Mouse (Mus musculus): ENCODE data around the gene Gm49373. TPM values are rescaled to one million over a fixed set of nuclear protein-coding genes. Genes with fewer than 3 reads are reported as not detected.

Gm49373 gene
- polyA plus RNA-seq, 1 experiment from 2014 or later = 0.47 TPM

DNA sequence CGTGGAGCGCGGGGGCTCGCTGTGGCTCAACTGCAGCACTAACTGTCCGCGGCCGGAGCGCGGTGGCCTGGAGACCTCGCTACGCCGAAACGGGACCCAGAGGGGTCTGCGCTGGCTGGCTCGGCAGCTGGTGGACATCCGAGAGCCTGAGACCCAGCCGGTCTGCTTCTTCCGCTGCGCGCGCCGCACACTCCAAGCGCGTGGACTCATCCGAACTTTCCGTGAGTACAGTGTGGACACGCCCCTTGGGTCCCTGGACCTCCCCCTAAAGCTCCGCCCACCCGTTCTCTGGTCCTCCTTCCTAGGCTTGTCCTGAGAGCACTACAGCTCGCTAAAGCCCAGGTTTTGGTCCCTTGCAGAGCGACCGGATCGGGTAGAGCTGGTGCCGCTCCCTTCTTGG is 39.8 kb downstream of the Gm49373 start:
- Histone ChIP-seq H3K4me1 (peaks cover 79% of the 10 kb centered on the region), H3K9me3 (no peaks in the 10 kb centered on the region), H3K4me3 (peak overlapping the region; percentile 50), H3K27me3 (peaks cover 65% of the 10 kb centered on the region), H3K36me3 (no peaks in the 10 kb centered on the region), H3K9ac (peak overlapping the region; percentile 44), H3K27ac (no peak overlapping the region), H3K4me2 (peak overlapping the region; percentile 97)
- WGBS = 1% methylated on average over 34 of the region's 34 CpGs
- peak; percentile 68 for ATAC-seq (ENCODE audit: borderline replicate concordance, extremely low read depth, low FRiP score, low TSS enrichment)

DNA sequence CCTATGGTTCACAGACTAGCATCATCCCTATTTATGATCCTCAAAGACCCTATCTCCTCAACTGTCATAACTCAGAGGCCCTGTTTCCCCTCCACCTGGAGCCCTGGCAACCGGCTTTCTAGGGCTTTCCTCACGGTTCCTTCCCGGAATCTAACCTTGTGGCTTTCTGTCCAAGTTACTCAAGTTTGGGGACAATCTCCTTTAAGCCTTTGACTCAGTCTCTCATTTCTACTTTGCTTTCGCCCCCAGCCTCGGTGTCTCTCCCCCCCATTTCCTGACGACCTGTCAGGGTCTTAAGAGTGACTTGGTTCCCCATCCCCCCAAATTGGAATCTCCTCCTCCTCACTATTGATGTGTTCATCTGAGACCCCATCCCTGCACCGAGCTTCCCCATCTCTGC is 40.4 kb downstream of the Gm49373 start:
- Histone ChIP-seq H3K4me1 (peaks cover 80% of the 10 kb centered on the region), H3K9ac (peak overlapping the region; percentile 44; the same call in 1 of the 2 replicates), H3K36me3 (no peaks in the 10 kb centered on the region), H3K4me3 (peak overlapping the region; percentile 50), H3K27ac (no peak overlapping the region), H3K9me3 (no peaks in the 10 kb centered on the region), H3K27me3 (peaks cover 58% of the 10 kb centered on the region), H3K4me2 (peak overlapping the region; percentile 97)
- WGBS = 3% methylated on average over 7 of the region's 7 CpGs
- ATAC-seq (ENCODE audit: borderline replicate concordance, extremely low read depth, low FRiP score, low TSS enrichment) = no peak

DNA sequence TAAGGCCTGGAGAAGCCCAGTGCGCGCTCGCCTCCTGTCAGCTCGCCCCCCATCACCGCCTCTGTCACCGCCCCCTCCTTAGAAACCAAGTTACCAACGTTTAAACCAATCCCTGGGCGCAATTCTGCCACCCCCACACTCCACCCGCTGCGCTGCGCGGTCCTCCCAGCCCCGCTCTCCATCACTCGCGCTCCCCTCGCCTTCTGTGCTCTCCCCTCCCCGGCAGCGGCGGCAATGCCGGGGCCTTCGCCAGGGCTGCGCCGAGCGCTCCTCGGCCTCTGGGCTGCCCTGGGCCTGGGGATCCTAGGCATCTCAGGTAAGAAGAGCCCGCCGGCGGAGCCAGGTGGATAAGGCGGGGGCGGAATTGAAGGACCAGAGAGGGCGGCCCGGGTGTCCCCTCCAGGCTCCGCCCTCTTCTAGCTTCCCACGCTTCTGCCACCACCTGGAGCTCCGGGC is 41.0 kb downstream of the Gm49373 start, which contains the start of gene Icam5:
TSS of gene Icam5 (plus strand) at position 178 of the 456 bp plus-strand sequence.
- Histone ChIP-seq H3K27ac (peak within 1 kb of the TSS; percentile 58), H3K4me3 (peak within 1 kb of the TSS; percentile 50), H3K4me2 (peak within 1 kb of the TSS; percentile 97), H3K9me3 (no peaks in the 10 kb centered on the region), H3K9ac (peak within 1 kb of the TSS; percentile 44), H3K4me1 (peaks cover 80% of the 10 kb centered on the region), H3K36me3 (no peaks in the 10 kb centered on the region), H3K27me3 (peaks cover 53% of the 10 kb centered on the region)
- ATAC-seq (ENCODE audit: borderline replicate concordance, extremely low read depth, low FRiP score, low TSS enrichment) = no peak
- under 1% methylated on average over 35 of the region's 35 CpGs for WGBS

DNA sequence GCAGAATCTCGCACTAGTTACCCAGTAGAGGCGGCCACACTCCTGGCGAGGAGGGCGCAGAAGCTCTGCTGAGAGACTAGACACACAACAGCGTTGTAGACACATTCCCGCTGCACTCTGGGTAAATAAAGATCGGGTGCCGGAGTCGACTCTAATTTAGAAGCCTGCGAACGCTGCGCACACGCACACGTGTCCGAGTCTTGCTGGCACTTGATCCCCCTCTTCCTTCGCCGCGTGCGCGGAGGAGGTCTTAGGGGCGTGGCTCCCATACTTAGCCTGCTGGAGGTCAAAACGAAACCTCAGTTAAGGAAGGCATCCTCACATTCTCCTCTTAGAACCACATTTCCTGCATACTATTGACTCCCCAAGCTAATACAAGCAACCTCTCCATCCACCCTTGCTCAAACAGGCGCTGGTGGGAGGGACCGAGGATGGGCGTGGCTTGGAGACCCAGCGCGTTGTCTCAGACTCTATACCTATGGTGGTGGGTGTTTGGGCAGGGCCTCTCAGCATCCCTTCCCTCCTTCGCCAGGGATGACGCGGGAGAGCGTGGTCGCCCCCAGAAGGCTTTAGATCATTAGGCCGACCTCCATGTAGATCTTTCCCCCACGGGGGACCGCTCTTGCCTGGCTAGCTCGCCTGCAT is 41.5 kb downstream of the Gm49373 start:
- ATAC-seq (ENCODE audit: borderline replicate concordance, extremely low read depth, low FRiP score, low TSS enrichment) = peak; percentile 29; the same call in 1 of the 2 replicates
- Histone ChIP-seq H3K36me3 (no peaks in the 10 kb centered on the region), H3K27ac (peak overlapping the region; percentile 58), H3K9ac (peak overlapping the region; percentile 19; the same call in 1 of the 2 replicates), H3K4me1 (peaks cover 78% of the 10 kb centered on the region), H3K4me3 (peak overlapping the region; percentile 50), H3K9me3 (no peaks in the 10 kb centered on the region), H3K4me2 (peak overlapping the region; percentile 97), H3K27me3 (peaks cover 47% of the 10 kb centered on the region)
- WGBS = under 1% methylated on average over 36 of the region's 36 CpGs

DNA sequence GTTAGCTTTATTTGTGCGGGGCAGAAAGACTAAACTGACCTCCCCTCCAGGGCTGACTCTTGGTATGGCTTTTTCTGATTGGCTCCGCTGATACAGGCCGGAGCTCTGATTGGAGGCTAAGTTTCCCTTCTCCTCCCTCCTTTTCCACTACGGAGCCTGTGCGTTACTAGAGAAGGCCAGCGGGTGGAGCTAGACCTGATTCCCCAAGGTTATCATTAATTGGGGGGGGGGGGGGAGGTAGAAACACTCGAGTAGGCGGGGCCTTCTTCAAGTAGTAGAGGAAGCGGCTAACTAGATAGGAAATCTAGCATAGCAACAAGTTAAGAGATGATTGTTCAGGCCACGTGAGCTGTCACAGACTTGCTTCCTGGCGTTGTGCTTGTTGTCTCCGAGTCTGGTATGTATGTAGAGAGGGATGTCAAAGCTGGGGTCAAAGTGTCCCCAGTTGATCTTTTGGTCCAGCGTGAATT is 42.1 kb downstream of the Gm49373 start:
- H3K4me3 ChIP-seq = peak overlapping the region; percentile 50
- H3K9ac ChIP-seq = 0 out of 2 replicates have a peak overlapping the region, but pooled peaks have one; percentile 16
- no peaks in the 10 kb centered on the region for H3K36me3 ChIP-seq
- ATAC-seq (ENCODE audit: borderline replicate concordance, extremely low read depth, low FRiP score, low TSS enrichment) = peak; percentile 53; the same call in 1 of the 2 replicates
- peak overlapping the region; percentile 97 for H3K4me2 ChIP-seq
- H3K27ac ChIP-seq = peak overlapping the region; percentile 58
- H3K4me1 ChIP-seq = peaks cover 73% of the 10 kb centered on the region
- no peaks in the 10 kb centered on the region for H3K9me3 ChIP-seq
- peaks cover 42% of the 10 kb centered on the region for H3K27me3 ChIP-seq
- 0% methylated on average over 13 of the region's 13 CpGs for WGBS

DNA sequence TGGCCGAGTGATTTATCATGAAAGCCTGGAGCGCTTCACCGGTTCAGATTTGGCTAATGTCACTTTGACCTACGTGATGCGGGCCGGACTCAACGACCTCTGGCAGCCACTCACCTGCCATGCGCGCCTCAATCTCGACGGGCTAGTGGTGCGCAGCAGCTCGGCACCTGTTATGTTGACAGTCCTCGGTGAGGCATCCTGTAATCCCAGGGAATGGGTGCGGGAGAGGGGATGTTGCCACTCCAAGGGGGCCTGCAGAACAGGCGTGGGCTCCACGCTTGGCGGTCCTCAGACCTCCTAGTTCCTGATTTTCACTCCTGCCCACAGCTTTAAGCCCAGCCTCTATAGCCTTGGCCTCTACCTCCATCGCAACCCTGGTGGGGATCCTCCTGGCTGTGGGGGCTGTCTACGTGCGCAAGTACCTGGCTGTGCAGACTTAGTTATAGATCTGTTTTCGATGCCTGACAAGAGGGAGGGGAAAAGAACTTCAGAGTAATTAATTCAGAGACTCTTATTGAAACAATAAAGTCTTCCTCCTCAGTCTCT is 42.8 kb downstream of the Gm49373 start:
- no peak overlapping the region for H3K9ac ChIP-seq
- peak overlapping the region; percentile 97 for H3K4me2 ChIP-seq
- ATAC-seq (ENCODE audit: borderline replicate concordance, extremely low read depth, low FRiP score, low TSS enrichment) = no peak
- peaks cover 35% of the 10 kb centered on the region for H3K27me3 ChIP-seq
- H3K4me1 ChIP-seq = peaks cover 73% of the 10 kb centered on the region
- 19% methylated on average over 22 of the region's 22 CpGs for WGBS
- no peaks in the 10 kb centered on the region for H3K36me3 ChIP-seq
- H3K27ac ChIP-seq = 0 out of 2 replicates have a peak overlapping the region, but pooled peaks have one; percentile 25
- H3K9me3 ChIP-seq = no peaks in the 10 kb centered on the region
- peak overlapping the region; percentile 50 for H3K4me3 ChIP-seq

DNA sequence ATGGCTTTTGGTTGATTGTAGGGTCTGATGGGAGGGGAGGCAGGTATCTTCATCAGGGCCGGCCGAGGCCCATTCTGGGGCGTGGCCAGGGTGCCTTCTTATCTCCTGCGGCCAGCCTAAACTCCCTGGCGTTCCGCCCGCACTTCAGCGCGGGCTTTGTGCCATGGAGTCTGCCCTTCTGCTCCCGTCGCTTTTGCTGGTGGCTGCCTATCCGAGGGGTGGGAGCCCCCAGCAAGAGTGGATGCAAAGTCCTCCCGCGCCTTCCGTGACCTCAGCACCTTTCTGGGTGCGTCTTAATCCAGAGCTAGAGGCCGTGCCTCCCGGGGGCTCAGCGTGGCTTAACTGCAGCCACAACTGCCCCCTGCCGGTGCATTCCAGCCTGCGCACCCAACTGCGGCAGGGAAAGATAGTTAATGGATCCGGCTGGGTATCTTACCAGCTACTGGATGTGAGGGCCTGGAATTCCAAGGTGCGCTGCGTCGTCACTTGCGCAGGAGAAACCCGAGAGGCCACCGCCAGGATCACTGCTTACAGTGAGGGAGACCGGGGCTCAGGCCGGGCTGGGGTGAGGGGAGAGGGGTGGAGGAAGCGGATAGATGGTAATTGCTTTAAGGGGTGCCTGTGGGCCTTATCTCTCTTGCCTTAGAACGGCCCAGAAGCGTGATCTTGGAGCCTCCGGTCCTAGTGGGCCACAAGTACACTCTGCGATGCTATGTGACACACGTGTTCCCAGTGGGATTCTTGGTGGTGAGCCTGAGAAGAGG is 43.4 kb downstream of the Gm49373 start, which contains the start of gene Icam4:
TSS of gene Icam4 (plus strand) at position 83 of the 764 bp plus-strand sequence.
- WGBS = 2% methylated on average over 37 of the region's 37 CpGs
- peak; percentile 2; the same call in 1 of the 2 replicates for ATAC-seq (ENCODE audit: borderline replicate concordance, extremely low read depth, low FRiP score, low TSS enrichment)

DNA sequence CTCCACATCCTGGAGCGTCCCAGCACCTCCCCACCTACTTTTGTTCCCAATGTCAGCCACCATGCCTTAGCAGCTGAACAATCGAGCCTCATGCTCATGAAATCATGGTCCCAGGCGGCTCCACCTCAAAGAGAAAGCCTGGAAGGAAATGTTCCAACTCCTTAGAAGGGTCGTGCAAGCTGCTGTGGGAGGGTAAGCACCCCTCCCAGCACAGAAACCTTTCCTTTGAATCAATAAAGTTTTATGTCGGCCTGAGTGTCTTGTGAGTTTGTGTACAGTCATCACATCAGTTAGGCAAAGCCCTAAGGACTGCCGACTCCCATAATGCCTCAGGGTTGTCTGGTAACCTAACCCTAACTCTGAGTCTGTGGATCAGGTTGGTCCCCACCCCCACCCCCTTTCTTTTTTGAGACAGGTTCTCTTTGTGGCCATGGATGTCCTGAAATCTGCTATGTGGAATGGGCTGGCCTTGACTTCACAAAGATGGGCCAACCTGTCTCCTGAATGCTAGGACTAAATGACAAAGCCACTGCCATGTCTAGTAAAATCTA is 44.3 kb downstream of the Gm49373 start:
- H3K27me3 ChIP-seq = peaks cover 21% of the 10 kb centered on the region
- H3K4me3 ChIP-seq = no peak overlapping the region
- WGBS = 61% methylated on average over 6 of the region's 6 CpGs

More for the DNA sequence above, 43.4 kb downstream of the Gm49373 start, which contains the start of gene Icam4:
- H3K9me3 ChIP-seq = no peaks in the 10 kb centered on the region
- H3K36me3 ChIP-seq = no peaks in the 10 kb centered on the region
- H3K4me1 ChIP-seq = peaks cover 67% of the 10 kb centered on the region
- H3K4me3 ChIP-seq = peak within 1 kb of the TSS; percentile 50
- H3K27me3 ChIP-seq = peaks cover 28% of the 10 kb centered on the region
- peak within 1 kb of the TSS; percentile 97 for H3K4me2 ChIP-seq
- no peak within 1 kb of the TSS for H3K9ac ChIP-seq
- peak within 1 kb of the TSS; percentile 25 for H3K27ac ChIP-seq

DNA sequence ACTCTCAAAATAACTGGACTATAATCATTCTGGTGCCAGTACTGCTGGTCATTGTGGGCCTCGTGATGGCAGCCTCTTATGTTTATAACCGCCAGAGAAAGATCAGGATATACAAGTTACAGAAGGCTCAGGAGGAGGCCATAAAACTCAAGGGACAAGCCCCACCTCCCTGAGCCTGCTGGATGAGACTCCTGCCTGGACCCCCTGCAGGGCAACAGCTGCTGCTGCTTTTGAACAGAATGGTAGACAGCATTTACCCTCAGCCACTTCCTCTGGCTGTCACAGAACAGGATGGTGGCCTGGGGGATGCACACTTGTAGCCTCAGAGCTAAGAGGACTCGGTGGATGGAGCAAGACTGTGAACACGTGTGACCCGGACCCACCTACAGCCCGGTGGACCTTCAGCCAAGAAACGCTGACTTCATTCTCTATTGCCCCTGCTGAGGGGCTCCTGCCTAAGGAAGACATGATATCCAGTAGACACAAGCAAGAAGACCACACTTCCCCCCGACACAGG is 45.1 kb downstream of the Gm49373 start:
- no peak overlapping the region for H3K9ac ChIP-seq
- H3K9me3 ChIP-seq = no peaks in the 10 kb centered on the region
- H3K4me3 ChIP-seq = no peak overlapping the region
- ATAC-seq (ENCODE audit: borderline replicate concordance, extremely low read depth, low FRiP score, low TSS enrichment) = no peak
- peaks cover 13% of the 10 kb centered on the region for H3K27me3 ChIP-seq
- H3K4me1 ChIP-seq = peaks cover 59% of the 10 kb centered on the region
- H3K27ac ChIP-seq = no peak overlapping the region
- 58% methylated on average over 8 of the region's 8 CpGs for WGBS
- peak overlapping the region; percentile 50; the same call in 1 of the 2 replicates for H3K4me2 ChIP-seq
- no peaks in the 10 kb centered on the region for H3K36me3 ChIP-seq

More for the DNA sequence above, 44.3 kb downstream of the Gm49373 start:
- ATAC-seq (ENCODE audit: borderline replicate concordance, extremely low read depth, low FRiP score, low TSS enrichment) = no peak
- H3K9me3 ChIP-seq = no peaks in the 10 kb centered on the region
- H3K36me3 ChIP-seq = no peaks in the 10 kb centered on the region
- peaks cover 65% of the 10 kb centered on the region for H3K4me1 ChIP-seq
- no peak overlapping the region for H3K9ac ChIP-seq
- H3K27ac ChIP-seq = no peak overlapping the region
- no peak overlapping the region; the same call in 1 of the 2 replicates for H3K4me2 ChIP-seq

DNA sequence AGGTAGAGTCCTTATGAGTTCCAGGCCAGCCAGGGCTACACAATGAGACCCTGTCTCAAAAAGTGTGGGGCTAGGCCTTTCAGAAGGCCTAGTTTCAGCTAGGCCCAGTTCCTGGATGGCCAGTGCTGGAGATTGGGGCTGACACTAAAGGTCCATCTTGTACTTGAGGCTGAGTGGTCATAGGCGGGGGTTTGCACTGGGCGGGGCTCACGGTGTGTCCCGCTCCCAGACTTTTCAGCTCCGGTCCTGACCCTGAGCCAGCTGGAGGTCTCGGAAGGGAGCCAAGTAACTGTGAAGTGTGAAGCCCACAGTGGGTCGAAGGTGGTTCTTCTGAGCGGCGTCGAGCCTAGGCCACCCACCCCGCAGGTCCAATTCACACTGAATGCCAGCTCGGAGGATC is 46.0 kb downstream of the Gm49373 start:
- H3K4me3 ChIP-seq = peak overlapping the region; percentile 37
- peak overlapping the region; percentile 93; the same call in 1 of the 2 replicates for H3K27ac ChIP-seq
- no peaks in the 10 kb centered on the region for H3K9me3 ChIP-seq
- H3K27me3 ChIP-seq = peaks cover 3% of the 10 kb centered on the region
- peak overlapping the region; percentile 10 for H3K9ac ChIP-seq
- 52% methylated on average over 12 of the region's 12 CpGs for WGBS
- H3K36me3 ChIP-seq = no peaks in the 10 kb centered on the region
- no peak for ATAC-seq (ENCODE audit: borderline replicate concordance, extremely low read depth, low FRiP score, low TSS enrichment)
- peak overlapping the region; percentile 50 for H3K4me2 ChIP-seq
- H3K4me1 ChIP-seq = peaks cover 59% of the 10 kb centered on the region
